Mouse (Mus musculus): Measurements from ENCODE around the gene Bex1. TPM values are rescaled to one million over a fixed set of nuclear protein-coding genes. Genes with fewer than 3 reads are reported as not detected.

Bex1 gene
- polyA plus RNA-seq, 1 experiment from 2014 or later = 199 TPM

DNA sequence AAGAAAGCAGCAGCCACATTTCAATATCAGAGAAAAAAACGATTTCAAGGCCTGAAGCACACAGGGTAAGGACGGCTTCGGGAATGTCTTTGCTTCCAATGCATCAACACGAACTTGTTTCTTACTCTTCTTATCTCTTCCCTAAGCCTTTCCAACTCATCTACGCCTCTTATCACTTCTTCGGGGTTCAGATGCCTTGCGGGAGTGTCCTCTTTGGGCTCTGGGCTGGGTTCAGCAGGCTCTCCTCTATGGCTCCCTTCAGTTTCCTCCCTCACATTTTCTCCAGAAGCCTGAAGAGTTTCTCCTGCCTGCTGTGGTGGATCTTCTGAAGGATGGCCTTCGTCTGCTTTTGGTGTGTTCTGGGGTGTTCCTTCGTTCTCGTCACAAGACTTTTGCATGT is 44.7 kb downstream of the Bex1 start:
- no peaks in the 10 kb centered on the region for H3K27me3 ChIP-seq
- H3K9me3 ChIP-seq = no peaks in the 10 kb centered on the region
- ATAC-seq (replicated peaks) = no peak
- H3K4me1 ChIP-seq = peaks cover 4% of the 10 kb centered on the region; the same call in 1 of the 2 replicates
- H3K36me3 ChIP-seq = no peaks in the 10 kb centered on the region
- peak overlapping the region; percentile 59 for H3K4me3 ChIP-seq
- H3K9ac ChIP-seq (replicated peaks) = no peak overlapping the region
- H3K27ac ChIP-seq (replicated peaks) = no peak overlapping the region
- 64% methylated on average over 10 of the region's 10 CpGs for WGBS
- peak overlapping the region; percentile 55 for H3K4me2 ChIP-seq (replicated peaks)

Small RNA genes within 50 kb of the gene (microRNA-seq; reads per million reads assigned to microRNA genes)
- gene Mir6383 = not detected

Other genes with a start within 250 kb of the Bex1 start
- 157 and 182 TPM in 2 replicates for gene Arxes2, start 221.7 kb downstream of the Bex1 start, polyA plus RNA-seq (2015; fragmentation: Nextera tagmentation; extraction: Ambion mirVana)
- gene Arxes1, start 182.1 kb downstream of the Bex1 start, polyA plus RNA-seq (2015; fragmentation: Nextera tagmentation; extraction: Ambion mirVana) = 78.1 and 90.4 TPM in 2 replicates
- gene Bex2, start 147.3 kb downstream of the Bex1 start, polyA plus RNA-seq (2015; fragmentation: Nextera tagmentation; extraction: Ambion mirVana) = 618 and 628 TPM in 2 replicates
- not detected in 2 replicates for gene Nxf3, start 130.3 kb downstream of the Bex1 start, polyA plus RNA-seq (2015; fragmentation: Nextera tagmentation; extraction: Ambion mirVana)
- 138 and 141 TPM in 2 replicates for gene Bex4, start 76.5 kb downstream of the Bex1 start, polyA plus RNA-seq (2015; fragmentation: Nextera tagmentation; extraction: Ambion mirVana)
- 112 and 115 TPM in 2 replicates for gene Tceal8, start 43.2 kb downstream of the Bex1 start, polyA plus RNA-seq (2015; fragmentation: Nextera tagmentation; extraction: Ambion mirVana)
- 17.5 and 17.7 TPM in 2 replicates for gene Tceal5, start 11.6 kb downstream of the Bex1 start, polyA plus RNA-seq (2015; fragmentation: Nextera tagmentation; extraction: Ambion mirVana)
- gene Tceal7, start 734 bp downstream of the Bex1 start, polyA plus RNA-seq (2015; fragmentation: Nextera tagmentation; extraction: Ambion mirVana) = 1.3 and 1.4 TPM in 2 replicates
- 319 and 325 TPM in 2 replicates for gene Tceal9, start 29.6 kb upstream of the Bex1 start, polyA plus RNA-seq (2015; fragmentation: Nextera tagmentation; extraction: Ambion mirVana)
- gene Bex3, start 54.7 kb upstream of the Bex1 start, polyA plus RNA-seq (2015; fragmentation: Nextera tagmentation; extraction: Ambion mirVana) = 564 and 580 TPM in 2 replicates